Mouse (Mus musculus) urinary bladder, postnatal 10 days (tissue): ENCODE measurements around the gene Pspn.

Experiments
- DNase-seq: peaks from one replicate; pipeline ENCODE4 v3.0.0; 2022; ENCODE audit warnings: low spot score

The Pspn gene

DNA sequence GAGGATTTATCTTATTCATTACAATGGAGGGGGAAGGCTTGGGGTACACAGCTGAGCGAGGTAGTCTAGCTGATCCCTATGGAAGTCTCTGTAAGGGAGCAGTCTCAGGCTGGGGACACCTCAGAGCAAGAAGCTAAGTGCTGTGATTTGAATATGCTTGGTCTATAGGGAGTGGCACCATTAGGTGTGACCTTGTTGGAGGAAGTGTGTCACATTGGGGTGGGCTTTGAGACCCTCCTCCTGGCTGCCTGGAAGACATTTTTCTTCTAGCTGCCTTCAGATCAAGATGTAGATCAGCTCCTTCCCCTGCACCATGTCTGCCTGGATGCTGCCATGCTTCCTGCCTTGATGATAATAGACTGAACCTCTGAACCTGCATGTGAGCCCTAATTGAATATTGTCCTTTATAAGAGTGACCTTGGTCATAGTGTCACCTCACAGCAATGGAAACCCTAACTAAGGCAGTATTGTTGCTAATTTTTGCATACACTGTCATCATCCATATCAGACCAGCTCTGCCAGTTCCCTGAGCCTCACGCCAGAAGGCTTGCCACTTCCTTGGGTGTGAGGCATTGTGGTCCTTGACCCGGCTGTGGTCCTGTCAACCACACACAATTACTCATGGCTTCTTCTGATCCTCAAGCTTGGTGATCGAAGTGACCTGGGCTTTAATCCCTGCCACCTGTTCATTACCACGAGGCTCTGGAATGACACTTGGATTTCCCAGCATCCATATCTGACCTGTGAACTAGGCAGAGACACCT lies 37.0 kb downstream of the Pspn start:
- DNase-seq = no peak

DNA sequence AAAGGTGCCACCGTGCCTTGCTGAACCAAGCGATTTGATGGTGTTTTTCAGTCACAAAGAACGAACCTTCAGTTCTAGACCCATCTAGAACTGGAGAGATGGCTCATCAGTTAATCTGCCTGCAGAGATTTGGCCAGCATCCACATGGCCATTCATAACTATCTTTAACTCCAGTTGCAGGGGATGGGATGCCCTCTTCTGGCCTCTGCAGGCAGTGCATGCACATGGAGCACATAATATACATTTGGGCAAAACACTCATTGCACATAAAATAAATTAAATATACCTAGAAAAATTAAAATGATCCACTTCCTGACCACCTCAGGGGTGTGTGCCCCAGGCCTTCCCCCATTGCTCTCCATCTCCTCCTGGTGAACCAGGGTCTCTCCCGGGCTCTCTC lies 37.9 kb downstream of the Pspn start:
- DNase-seq = no peak

DNA sequence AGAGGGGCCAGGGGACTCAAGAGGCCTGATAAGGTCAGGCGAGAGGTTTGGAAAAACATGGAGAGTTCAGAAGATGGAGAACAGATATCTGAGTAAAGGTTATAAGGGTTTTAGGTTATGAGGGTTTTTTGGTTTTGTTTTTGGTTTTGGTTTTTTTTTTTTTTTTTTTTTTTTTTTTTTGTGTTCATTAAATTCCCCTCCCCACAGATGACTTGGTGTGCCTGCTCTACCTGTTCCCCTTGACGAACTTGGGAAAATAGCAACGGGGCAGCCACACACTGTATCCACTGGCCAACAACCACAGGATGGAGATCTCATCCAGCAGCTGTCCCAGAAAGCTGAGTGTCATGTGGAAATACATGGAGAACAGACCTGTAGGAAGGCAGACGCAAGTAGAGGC lies 41.2 kb downstream of the Pspn start:
- no peak for DNase-seq

DNA sequence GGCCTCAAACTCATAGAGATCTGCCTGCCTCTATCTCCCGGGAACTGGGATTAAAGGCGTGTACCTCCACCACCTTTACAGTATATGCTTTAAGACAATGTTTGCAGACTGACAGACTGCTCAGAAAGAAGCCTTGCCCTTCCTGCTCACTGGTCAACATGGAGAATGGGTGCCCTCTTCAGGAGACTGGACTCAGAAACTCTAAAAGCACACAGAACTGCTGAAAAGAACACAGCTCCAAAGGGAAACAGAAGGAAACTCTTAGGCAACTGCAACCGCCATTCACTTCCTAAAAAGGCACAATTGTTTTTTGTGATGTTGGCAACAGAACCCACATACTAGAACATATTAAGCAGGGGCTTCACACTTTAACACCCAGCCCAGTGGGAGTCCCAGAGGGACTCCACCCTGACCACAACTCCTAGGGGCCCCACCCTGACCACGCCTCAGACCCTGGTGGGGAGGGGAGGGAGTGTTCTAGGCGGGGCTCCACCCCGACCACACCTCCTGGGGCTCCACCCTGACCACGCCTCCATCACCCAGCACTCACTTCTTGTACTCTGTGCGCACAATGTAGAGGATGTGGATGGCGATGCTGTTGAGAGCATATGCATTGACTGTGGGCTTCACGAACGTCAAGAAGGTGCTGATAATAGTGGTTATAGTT lies 41.9 kb downstream of the Pspn start:
- no peak for DNase-seq

DNA sequence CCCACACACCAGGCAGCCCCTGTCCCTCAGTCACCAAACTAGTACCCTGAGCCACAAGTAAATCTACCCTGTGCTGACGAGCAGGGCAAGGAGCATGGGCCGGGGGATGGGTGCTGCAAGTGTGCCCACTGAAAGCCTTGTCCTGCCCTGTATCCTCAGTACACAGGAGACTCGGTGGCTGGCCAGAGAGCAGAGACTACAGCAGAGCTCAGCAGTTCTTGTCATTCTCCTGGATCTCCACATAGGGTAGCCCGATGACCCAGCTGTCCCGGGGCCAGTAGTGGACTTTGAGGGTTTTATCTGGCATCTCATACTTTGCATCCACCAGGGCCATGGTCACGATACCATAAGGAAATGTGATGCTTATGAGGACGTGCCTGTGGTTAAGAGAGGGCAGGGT lies 44.9 kb downstream of the Pspn start:
- DNase-seq = no peak

DNA sequence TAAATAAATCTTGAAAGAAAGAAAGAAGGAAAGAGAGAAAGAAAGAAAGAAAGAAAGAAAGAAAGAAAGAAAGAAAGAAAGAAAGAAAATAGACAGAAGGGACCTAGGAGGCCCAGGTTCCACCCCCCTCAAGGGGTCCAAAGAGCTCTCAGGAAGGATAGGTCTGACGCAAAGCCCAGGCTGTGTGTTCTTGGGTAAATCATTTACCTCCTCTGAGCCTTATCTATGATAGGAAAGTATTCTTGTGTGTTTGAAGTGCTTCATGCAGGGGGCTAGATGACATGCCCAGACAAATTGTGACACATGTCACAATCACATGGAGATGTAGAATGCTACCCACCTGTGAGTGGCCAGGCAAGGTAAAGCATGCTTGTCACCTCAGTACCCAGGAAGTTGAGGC lies 47.2 kb downstream of the Pspn start:
- no peak for DNase-seq

DNA sequence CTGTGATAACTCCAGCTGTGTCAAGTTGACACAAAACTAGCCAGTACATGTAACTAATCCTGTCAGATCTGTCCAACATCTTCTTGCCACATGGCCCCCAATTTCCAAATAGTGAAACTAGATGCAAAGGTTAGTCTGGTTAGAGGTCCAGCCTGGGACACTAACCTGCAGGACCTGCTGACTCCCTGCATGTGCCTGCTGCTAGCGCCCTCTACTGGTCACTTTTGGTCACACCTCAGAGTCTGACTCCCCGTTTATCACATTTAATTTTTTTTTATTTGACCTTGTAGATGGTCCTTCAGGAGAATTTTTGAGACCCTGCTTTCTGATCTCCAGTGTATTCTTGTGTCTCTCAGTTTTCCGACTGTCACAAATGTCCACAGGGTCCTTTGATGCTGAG lies 48.9 kb downstream of the Pspn start:
- no peak for DNase-seq
